Mouse (Mus musculus): ENCODE results near the gene Plp1. TPM values are rescaled to one million over a fixed set of nuclear protein-coding genes. Genes with fewer than 3 reads are reported as not detected.

Plp1 gene
- polyA plus RNA-seq, 1 experiment from 2014 or later, result 12.8 TPM

GRCm38 (mm10) chrX:136825016-136825415, 2.5 kb downstream of the Plp1 start:
- no peak overlapping the region for H3K27ac ChIP-seq (replicated peaks; ENCODE audit: low read depth, low read length)
- no peak overlapping the region for H3K9ac ChIP-seq (ENCODE audit: low read depth, low read length)
- no peaks in the 10 kb centered on the region for H3K27me3 ChIP-seq (replicated peaks; ENCODE audit: control insufficient read depth, insufficient read depth, low read length)
- H3K9me3 ChIP-seq (ENCODE audit: control insufficient read depth, low read length), result no peaks in the 10 kb centered on the region
- no peaks in the 10 kb centered on the region for H3K36me3 ChIP-seq (ENCODE audit: control insufficient read depth, insufficient read depth, low read length)
- no peak overlapping the region for H3K4me3 ChIP-seq (ENCODE audit: low read depth, low read length)
- ATAC-seq (ENCODE audit: low read depth) (no peak), DNase-seq (ENCODE audit: low spot score) (no peak)
- no peak overlapping the region for H3K4me2 ChIP-seq (ENCODE audit: low read depth, low read length)
- WGBS, result 61% methylated on average over 4 of the region's 4 CpGs
- no peaks in the 10 kb centered on the region for H3K4me1 ChIP-seq (ENCODE audit: control insufficient read depth, insufficient read depth, low read length)

- no peaks in the 10 kb centered on the region for H3K4me1 ChIP-seq (ENCODE audit: control insufficient read depth, insufficient read depth, low read length)
- DNase-seq (ENCODE audit: low spot score), result no peak
- H3K4me3 ChIP-seq (ENCODE audit: low read depth, low read length), result no peak overlapping the region
- no peak overlapping the region for H3K4me2 ChIP-seq (ENCODE audit: low read depth, low read length)
- H3K9ac ChIP-seq (ENCODE audit: low read depth, low read length), result no peak overlapping the region
- H3K9me3 ChIP-seq (ENCODE audit: control insufficient read depth, low read length), result no peaks in the 10 kb centered on the region
- no peak overlapping the region for H3K27ac ChIP-seq (replicated peaks; ENCODE audit: low read depth, low read length)
- H3K27me3 ChIP-seq (replicated peaks; ENCODE audit: control insufficient read depth, insufficient read depth, low read length), result no peaks in the 10 kb centered on the region
- no peaks in the 10 kb centered on the region for H3K36me3 ChIP-seq (ENCODE audit: control insufficient read depth, insufficient read depth, low read length)
- no peak for ATAC-seq (ENCODE audit: low read depth)
Measured at GRCm38 (mm10) chrX:136828610-136829009, 6.1 kb downstream of the Plp1 start.

- H3K27ac ChIP-seq (replicated peaks; ENCODE audit: low read depth, low read length), result no peak overlapping the region
- no peak overlapping the region for H3K4me2 ChIP-seq (ENCODE audit: low read depth, low read length)
- no peak overlapping the region for H3K4me3 ChIP-seq (ENCODE audit: low read depth, low read length)
- H3K4me1 ChIP-seq (ENCODE audit: control insufficient read depth, insufficient read depth, low read length), result no peaks in the 10 kb centered on the region
- 29% methylated on average over 3 of the region's 3 CpGs for WGBS
- H3K27me3 ChIP-seq (replicated peaks; ENCODE audit: control insufficient read depth, insufficient read depth, low read length), result no peaks in the 10 kb centered on the region; the same call in 1 of the 2 replicates
- H3K36me3 ChIP-seq (ENCODE audit: control insufficient read depth, insufficient read depth, low read length), result no peaks in the 10 kb centered on the region
- ATAC-seq (ENCODE audit: low read depth) (no peak), DNase-seq (ENCODE audit: low spot score) (no peak)
- H3K9ac ChIP-seq (ENCODE audit: low read depth, low read length), result no peak overlapping the region
- no peaks in the 10 kb centered on the region for H3K9me3 ChIP-seq (ENCODE audit: control insufficient read depth, low read length)
Measured at GRCm38 (mm10) chrX:136850300-136850699, 27.8 kb downstream of the Plp1 start.

- DNase-seq (ENCODE audit: low spot score), result peak; percentile 13
- WGBS, result 33% methylated on average over 15 of the region's 36 CpGs
- Histone ChIP-seq H3K4me2 (ENCODE audit: low read depth, low read length) (peak within 1 kb of the TSS; percentile 73), H3K9me3 (ENCODE audit: control insufficient read depth, low read length) (no peaks in the 10 kb centered on the region), H3K4me1 (ENCODE audit: control insufficient read depth, insufficient read depth, low read length) (no peaks in the 10 kb centered on the region), H3K4me3 (ENCODE audit: low read depth, low read length) (peak within 1 kb of the TSS; percentile 46), H3K27me3 (replicated peaks; ENCODE audit: control insufficient read depth, insufficient read depth, low read length) (peaks cover 4% of the 10 kb centered on the region; the same call in 1 of the 2 replicates), H3K9ac (ENCODE audit: low read depth, low read length) (peak within 1 kb of the TSS; percentile 49; the same call in 1 of the 2 replicates), H3K27ac (replicated peaks; ENCODE audit: low read depth, low read length) (no peak within 1 kb of the TSS), H3K36me3 (ENCODE audit: control insufficient read depth, insufficient read depth, low read length) (no peaks in the 10 kb centered on the region)
- ATAC-seq (ENCODE audit: low read depth), result peak; percentile 72
Measured at GRCm38 (mm10) chrX:136868061-136869040, 45.9 kb downstream of the Plp1 start, which contains the start of gene Rab9b. Rab9b (minus strand) TSS chrX:136868755.

Other genes with a start within 250 kb of the Plp1 start
- gene Tceal3, start 231.8 kb upstream of the Plp1 start, polyA plus RNA-seq (2014; fragmentation: Nextera tagmentation; extraction: Ambion mirVana), result 26.3 and 26.6 TPM in 2 replicates
- 16.4 and 17.4 TPM in 2 replicates for gene Tceal1, start 114.7 kb upstream of the Plp1 start, polyA plus RNA-seq (2014; fragmentation: Nextera tagmentation; extraction: Ambion mirVana)
- gene Morf4l2, start 79.0 kb upstream of the Plp1 start, polyA plus RNA-seq (2014; fragmentation: Nextera tagmentation; extraction: Ambion mirVana), result 655 and 681 TPM in 2 replicates
- 0.17 and 0.18 TPM in 2 replicates for gene Glra4, start 42.5 kb upstream of the Plp1 start, polyA plus RNA-seq (2014; fragmentation: Nextera tagmentation; extraction: Ambion mirVana)
- gene Rab9b, start 46.1 kb downstream of the Plp1 start, polyA plus RNA-seq (2014; fragmentation: Nextera tagmentation; extraction: Ambion mirVana), result 0.89 and 1.2 TPM in 2 replicates
- gene H2bfm, start 104.7 kb downstream of the Plp1 start, polyA plus RNA-seq (2014; fragmentation: Nextera tagmentation; extraction: Ambion mirVana), result not detected in 2 replicates
- 52.9 and 64.3 TPM in 2 replicates for gene Tmsb15b2, start 152.8 kb downstream of the Plp1 start, polyA plus RNA-seq (2014; fragmentation: Nextera tagmentation; extraction: Ambion mirVana)
- 1.8 and 6.2 TPM in 2 replicates for gene Tmsb15l, start 154.2 kb downstream of the Plp1 start, polyA plus RNA-seq (2014; fragmentation: Nextera tagmentation; extraction: Ambion mirVana)
- 26.8 and 30.7 TPM in 2 replicates for gene Tmsb15b1, start 154.2 kb downstream of the Plp1 start, polyA plus RNA-seq (2014; fragmentation: Nextera tagmentation; extraction: Ambion mirVana)
- 21.5 and 23.3 TPM in 2 replicates for gene Zcchc18, start 170.5 kb downstream of the Plp1 start, polyA plus RNA-seq (2014; fragmentation: Nextera tagmentation; extraction: Ambion mirVana)
- gene Slc25a53, start 215.6 kb downstream of the Plp1 start, polyA plus RNA-seq (2014; fragmentation: Nextera tagmentation; extraction: Ambion mirVana), result 9.8 and 13.6 TPM in 2 replicates
- 7.5 TPM in 2 replicates for gene Fam199x, start 226.9 kb downstream of the Plp1 start, polyA plus RNA-seq (2014; fragmentation: Nextera tagmentation; extraction: Ambion mirVana)

Data from embryonic facial prominence, embryonic 14.5 days (tissue).